Mouse (Mus musculus) CH12.LX (cell line): ENCODE results near the gene Ddx20. TPM values are rescaled to one million over a fixed set of nuclear protein-coding genes. Genes with fewer than 3 reads are reported as not detected.

Experiments
- DNase-seq: peaks from one replicate; pipeline ENCODE4 v3.0.0-alpha.2; 2013; ENCODE audit errors: extremely low read depth
- H3K27ac ChIP-seq: 2 replicates; pipeline ENCODE4 v1.5.1; 2012; ENCODE audit warnings: low read depth, mild to moderate bottlenecking, control low read depth, moderate library complexity; ENCODE audit not compliant: insufficient read depth
- H3K27me3 ChIP-seq: replicated peaks from 2 replicates; pipeline ENCODE3; 2012; ENCODE audit warnings: inconsistent platforms
- H3K36me3 ChIP-seq, 2 experiments: replicated peaks in 1 of 2; 2 replicates each; pipeline versions ENCODE3 to v1.6.1; 2012; ENCODE audit warnings: inconsistent platforms in 1 of 2, low read length in 1 of 2, mild to moderate bottlenecking in 1 of 2, mixed read lengths in 1 of 2, moderate library complexity in 1 of 2; ENCODE audit not compliant: control insufficient read depth in 1 of 2, insufficient read depth in 1 of 2
- H3K4me1 ChIP-seq, 2 experiments: 2 replicates each; pipeline ENCODE4 v1.6.1; 2012; ENCODE audit warnings: inconsistent platforms in 1 of 2, moderate library complexity in 1 of 2; ENCODE audit not compliant: insufficient read depth in 2 of 2, control insufficient read depth in 1 of 2
- H3K4me2 ChIP-seq: 2 replicates; pipeline ENCODE4 v1.6.1; 2012; ENCODE audit warnings: low read depth, mild to moderate bottlenecking, control low read depth; ENCODE audit not compliant: poor library complexity, insufficient read depth, severe bottlenecking
- H3K4me3 ChIP-seq, 3 experiments: fragments of 150-350 bp in 1 of 3; sonication (generic) in 1 of 3; replicated peaks in 1 of 3; 2 replicates each; pipeline versions ENCODE3 to v1.5.1; 2011 to 2012; ENCODE audit warnings: low read depth in 2 of 3, low read length in 2 of 3, mild to moderate bottlenecking in 2 of 3, moderate library complexity in 2 of 3, control low read depth in 1 of 3, improper control_type of control experiment in 1 of 3, inconsistent platforms in 1 of 3, mixed read lengths in 1 of 3; ENCODE audit not compliant: poor library complexity in 1 of 3
- H3K79me2 ChIP-seq: replicated peaks from 2 replicates; pipeline ENCODE4 v1.6.1; 2012; ENCODE audit warnings: mild to moderate bottlenecking, moderate library complexity; ENCODE audit not compliant: control insufficient read depth, poor library complexity, insufficient read depth, severe bottlenecking; ENCODE audit errors: extremely low read depth
- H3K9ac ChIP-seq: 2 replicates; pipeline ENCODE4 v1.6.1; 2012; ENCODE audit warnings: low read depth, mild to moderate bottlenecking, control low read depth, moderate library complexity; ENCODE audit not compliant: insufficient read depth
- H3K9me3 ChIP-seq: replicated peaks from 2 replicates; pipeline ENCODE3; 2012; ENCODE audit warnings: low read length, inconsistent platforms, mixed read lengths
- BHLHE40 ChIP-seq: IDR thresholded peaks from 2 replicates; pipeline ENCODE4 v1.6.1; 2011; ENCODE audit warnings: mild to moderate bottlenecking, low read depth, low read length, improper control_type of control experiment
- CHD1 ChIP-seq: IDR thresholded peaks from 2 replicates; pipeline ENCODE4 v1.6.1; 2012; ENCODE audit warnings: low read depth, low read length, improper control_type of control experiment, inconsistent platforms
- CHD2 ChIP-seq: IDR thresholded peaks from 2 replicates; pipeline ENCODE4 v1.6.1; 2011; ENCODE audit warnings: low read length, improper control_type of control experiment
- ELF1 ChIP-seq: IDR thresholded peaks from 2 replicates; pipeline ENCODE4 v1.6.1; 2014; ENCODE audit warnings: low read depth, mild to moderate bottlenecking, inconsistent platforms, low read length, improper control_type of control experiment
- EP300 ChIP-seq: IDR thresholded peaks from 2 replicates; pipeline ENCODE4 v1.6.1; 2011; ENCODE audit warnings: low read length, improper control_type of control experiment
- ETS1 ChIP-seq: conservative IDR thresholded peaks from 2 replicates; pipeline ENCODE4 v1.6.1; 2012; ENCODE audit warnings: low read depth, mild to moderate bottlenecking, inconsistent platforms, low read length, improper control_type of control experiment, moderate library complexity
- HCFC1 ChIP-seq: IDR thresholded peaks from 2 replicates; pipeline ENCODE4 v1.6.1; 2012; ENCODE audit warnings: low read depth, mild to moderate bottlenecking, inconsistent platforms, low read length, improper control_type of control experiment
- IRF4 ChIP-seq: IDR thresholded peaks from 2 replicates; pipeline ENCODE4 v1.6.1; 2014; ENCODE audit warnings: low read depth, mild to moderate bottlenecking, inconsistent platforms, low read length, improper control_type of control experiment
- KAT2A ChIP-seq: IDR thresholded peaks from 2 replicates; pipeline ENCODE4 v1.6.1; 2012; ENCODE audit warnings: low read length, improper control_type of control experiment, inconsistent platforms; ENCODE audit not compliant: insufficient replicate concordance
- MAZ ChIP-seq: IDR thresholded peaks from 2 replicates; pipeline ENCODE4 v1.6.1; 2012; ENCODE audit warnings: low read depth, mild to moderate bottlenecking, inconsistent platforms, low read length, improper control_type of control experiment, moderate library complexity
- MXI1 ChIP-seq: IDR thresholded peaks from 2 replicates; pipeline ENCODE4 v1.6.1; 2011; ENCODE audit warnings: mild to moderate bottlenecking, low read depth, low read length, improper control_type of control experiment
- MYC ChIP-seq: IDR thresholded peaks from 2 replicates; pipeline ENCODE4 v1.6.1; 2011; ENCODE audit warnings: low read depth, mild to moderate bottlenecking, improper control_type of control experiment, low read length
- POLR2A ChIP-seq: IDR thresholded peaks from 2 replicates; pipeline ENCODE4 v1.6.1; 2011; ENCODE audit warnings: low read depth, mild to moderate bottlenecking, improper control_type of control experiment, low read length
- POLR2AphosphoS2 ChIP-seq: IDR thresholded peaks from 2 replicates; pipeline ENCODE4 v1.6.1; 2011; ENCODE audit warnings: low read depth, low read length, improper control_type of control experiment
- RCOR1 ChIP-seq: conservative IDR thresholded peaks from 2 replicates; pipeline ENCODE4 v1.6.1; 2012; ENCODE audit warnings: low read depth, mild to moderate bottlenecking, inconsistent platforms, low read length, improper control_type of control experiment
- SMC3 ChIP-seq: IDR thresholded peaks from 2 replicates; pipeline ENCODE4 v1.6.1; 2011; ENCODE audit warnings: low read depth, low read length, improper control_type of control experiment
- TBP ChIP-seq: conservative IDR thresholded peaks from 2 replicates; pipeline ENCODE4 v1.6.1; 2011; ENCODE audit warnings: low read depth, low read length, improper control_type of control experiment
- TCF12 ChIP-seq: IDR thresholded peaks from 2 replicates; pipeline ENCODE4 v1.6.1; 2014; ENCODE audit warnings: low read depth, mild to moderate bottlenecking, inconsistent platforms, low read length, improper control_type of control experiment
- USF2 ChIP-seq: conservative IDR thresholded peaks from 2 replicates; pipeline ENCODE4 v1.6.1; 2011; ENCODE audit warnings: low read depth, low read length, improper control_type of control experiment
- ZKSCAN1 ChIP-seq: IDR thresholded peaks from 2 replicates; pipeline ENCODE4 v1.6.1; 2012; ENCODE audit warnings: low read depth, inconsistent platforms, low read length, improper control_type of control experiment, borderline replicate concordance
- ZMIZ1 ChIP-seq: IDR thresholded peaks from 2 replicates; pipeline ENCODE4 v1.6.1; 2012; ENCODE audit warnings: low read depth, mild to moderate bottlenecking, inconsistent platforms, low read length, improper control_type of control experiment
- dilution Hi-C: fragments of 300-500 bp; cut with MboI; formaldehyde crosslinking; loops from 2 replicates; pipeline ENCODE4 v1.14.3; 2020; ENCODE audit warnings: low sequenced_read_pairs; ENCODE audit not compliant: extremely low pct_unique_long_range_greater_than_20kb, extremely low pct_ligation_motif_present
- in situ Hi-C: fragments of 300-500 bp; cut with MboI; formaldehyde crosslinking; loops from 3 replicates; pipeline ENCODE4 v1.14.3; 2019; ENCODE audit warnings: low sequenced_read_pairs, low pct_ligation_motif_present, low pct_unique_long_range_greater_than_20kb, mixed read lengths
- polyA plus RNA-seq: library from polyadenylated mRNA; unstranded; fragments of >175 nt; gene quantifications from 2 replicates; pipeline ENCODE4 v1.2.1, GENCODE M21; 2012; ENCODE audit warnings: low read depth; ENCODE audit not compliant: insufficient read length
- total RNA-seq, 2 experiments: library from RNA; depleted of rRNA; stranded (reverse); fragments of 300-350 nt in 1 of 2; fragments of >200 nt in 1 of 2; gene quantifications; 2 replicates each; pipeline ENCODE4 v1.2.3; 2012 to 2014

The Ddx20 gene
- total and polyA plus RNA-seq, 3 experiments, result 30.8 to 66.5 (median 50.4) TPM

DNA sequence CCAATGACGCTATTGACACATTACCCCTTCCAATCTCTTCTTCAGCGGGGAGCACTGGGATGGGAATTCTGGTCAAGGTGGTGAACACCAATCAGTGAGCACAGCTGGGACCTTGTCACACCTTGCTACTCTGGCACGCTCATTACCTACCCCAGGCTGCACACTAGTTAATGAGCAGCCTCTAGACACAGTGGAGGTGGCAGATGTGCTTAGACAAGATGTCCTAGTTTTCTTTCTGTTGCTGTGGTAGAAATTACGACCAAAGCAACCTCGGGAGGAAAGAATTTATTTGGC, 9.7 kb upstream of the Ddx20 start:
- no peaks in the 10 kb centered on the region for H3K36me3 ChIP-seq
- H3K9ac ChIP-seq, result no peak overlapping the region
- no peak overlapping the region for H3K4me3 ChIP-seq
- no peaks in the 10 kb centered on the region for H3K9me3 ChIP-seq
- in situ Hi-C loops (loop anchor here (25.0 kb wide), 1 partner anchor 115 kb away; the partner anchor contains the start of gene Rap1a), dilution Hi-C loops (loop anchor here (25.0 kb wide), 1 partner anchor 215 kb away; no protein-coding TSS in a partner anchor)
- no peak overlapping the region for H3K27ac ChIP-seq
- H3K4me2 ChIP-seq, result no peak overlapping the region
- TF ChIP-seq USF2, result no peak
- TF ChIP-seq EP300, result no peak
- no peak for TF ChIP-seq POLR2A
- TF ChIP-seq TCF12, result no peak
- no peak for DNase-seq
- peaks cover 6% of the 10 kb centered on the region in 2 experiments; a peak in 2 of 4 replicates for H3K4me1 ChIP-seq
- no peaks in the 10 kb centered on the region for H3K79me2 ChIP-seq
- peaks cover 52% of the 10 kb centered on the region for H3K27me3 ChIP-seq

DNA sequence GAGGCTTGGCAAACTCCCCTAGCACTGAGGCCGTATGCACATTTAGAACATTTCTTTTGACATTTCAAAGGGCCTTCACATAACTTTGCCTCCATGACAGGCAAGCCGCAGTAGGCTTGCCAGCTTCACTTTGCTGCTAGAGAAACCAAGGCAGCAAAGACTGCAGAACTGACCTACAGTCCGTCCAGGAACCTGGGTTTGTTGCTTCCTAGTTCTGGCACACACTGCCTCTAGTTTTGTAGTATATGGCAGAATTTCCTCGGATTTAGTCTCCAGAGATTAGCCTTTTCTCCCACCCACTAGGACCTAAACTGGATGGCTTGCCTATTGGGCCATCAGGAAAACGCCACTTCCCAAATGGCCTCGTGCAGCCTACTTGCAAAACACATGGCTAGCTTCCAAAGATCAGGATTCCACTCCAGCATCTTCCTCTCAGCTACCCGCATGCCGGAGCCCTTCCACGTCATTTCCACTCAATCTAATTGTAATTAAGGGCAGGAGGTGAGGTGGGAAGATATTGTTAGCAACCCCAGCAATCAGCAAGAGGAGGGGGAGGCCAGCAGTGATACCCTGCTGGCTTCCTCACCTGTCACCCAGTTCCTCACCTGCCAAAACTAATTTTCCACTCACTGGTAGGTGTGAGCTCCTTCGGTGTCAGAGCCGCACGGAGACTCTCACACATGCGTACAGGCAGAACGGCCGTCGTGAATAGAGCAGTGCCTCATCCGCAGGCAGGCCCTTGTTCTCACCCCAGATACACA, 9.2 kb upstream of the Ddx20 start:
- Histone ChIP-seq H3K27ac (no peak overlapping the region), H3K79me2 (no peaks in the 10 kb centered on the region), H3K4me3 (no peak overlapping the region), H3K36me3 (no peaks in the 10 kb centered on the region), H3K4me1 (peaks cover 3 to 5% of the 10 kb centered on the region in 2 experiments; a peak in 2 of 4 replicates), H3K9me3 (no peaks in the 10 kb centered on the region), H3K9ac (no peak overlapping the region), H3K4me2 (no peak overlapping the region), H3K27me3 (peaks cover 56% of the 10 kb centered on the region)
- TF ChIP-seq TCF12, result no peak
- TF ChIP-seq ZMIZ1, result no peak
- TF ChIP-seq MAZ, result no peak
- TF ChIP-seq ETS1, result no peak
- no peak for TF ChIP-seq CHD2
- no peak for TF ChIP-seq MYC
- no peak for TF ChIP-seq HCFC1
- TF ChIP-seq ELF1, result no peak
- TF ChIP-seq BHLHE40, result no peak
- no peak for TF ChIP-seq CHD1
- no peak for TF ChIP-seq TBP
- TF ChIP-seq KAT2A, result no peak
- TF ChIP-seq USF2, result no peak
- no peak for TF ChIP-seq POLR2AphosphoS2
- TF ChIP-seq RCOR1, result no peak
- TF ChIP-seq POLR2A, result no peak
- no peak for TF ChIP-seq SMC3
- TF ChIP-seq ZKSCAN1, result no peak
- no peak for TF ChIP-seq MXI1
- TF ChIP-seq IRF4, result no peak
- no peak for DNase-seq
- dilution Hi-C loops (loop anchor here (25.0 kb wide), 1 partner anchor 216 kb away; no protein-coding TSS in a partner anchor), in situ Hi-C loops (loop anchor here (25.0 kb wide), 1 partner anchor 116 kb away; the partner anchor contains the start of gene Rap1a)
